13 mouse cellular contexts compared by ENCODE assay signal in the genomic region with DNA sequence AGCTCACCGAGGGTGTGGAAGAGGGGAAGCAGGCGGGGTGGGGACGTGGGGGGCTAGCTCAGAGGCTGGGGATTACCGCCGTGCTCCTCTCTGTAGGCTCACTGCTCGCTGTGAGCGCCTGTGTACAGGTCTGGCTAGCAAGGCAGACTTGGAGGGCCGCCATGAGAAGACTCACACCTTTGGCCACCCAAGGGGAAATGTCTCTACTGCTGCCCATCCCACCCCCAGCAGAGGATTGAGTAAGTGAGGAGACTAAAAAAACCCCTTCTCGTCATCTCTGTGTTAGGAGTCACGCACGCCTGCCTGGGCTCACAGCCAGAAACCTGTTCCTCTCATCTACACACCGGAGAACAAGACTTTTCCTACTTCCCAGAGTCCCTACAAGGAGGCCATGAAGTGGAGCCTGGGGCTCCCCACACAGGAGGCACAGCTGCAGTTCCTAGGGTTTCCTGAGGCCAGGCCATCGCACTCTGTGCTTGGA.
DNase-seq lines count a peak whose midpoint lies in the region; ATAC-seq lines count a peak whose summit lies in the region.
"Had no signal": no experiment of that assay in that cellular context is flagged by ENCODE, and none has a peak within 500 bp of the region (broad histone marks: within the 10 kb centered on the region; RNA-seq: fewer than 3 reads in every experiment).

No protein-coding gene starts in this region.

- no peak overlapping the region for H3K4me3 ChIP-seq in forebrain, embryonic 13.5 days
- H3K4me3 ChIP-seq in forebrain, embryonic 15.5 days, result no peak overlapping the region
- no peak overlapping the region for H3K4me3 ChIP-seq in limb, embryonic 12.5 days (replicated peaks)
- H3K4me3 ChIP-seq in limb, embryonic 10.5 days, result no peak overlapping the region
- H3K4me3 ChIP-seq: forebrain, embryonic 10.5 days; midbrain, embryonic 10.5 days had no signal

- no peak overlapping the region for H3K27ac ChIP-seq in forebrain, embryonic 13.5 days
- H3K27ac ChIP-seq in forebrain, embryonic 15.5 days (replicated peaks), result no peak overlapping the region
- no peak overlapping the region for H3K27ac ChIP-seq in limb, embryonic 12.5 days
- H3K27ac ChIP-seq in limb, embryonic 10.5 days, result no peak overlapping the region
- H3K27ac ChIP-seq: forebrain, embryonic 10.5 days; liver, embryonic 14.5 days; midbrain, embryonic 10.5 days had no signal

- intact Hi-C loops in heart, postnatal 10 days (cut with DNase I), result no loop called here

- no peak overlapping the region for H3K4me2 ChIP-seq in forebrain, embryonic 13.5 days
- H3K4me2 ChIP-seq in forebrain, embryonic 15.5 days (replicated peaks), result no peak overlapping the region
- no peak overlapping the region for H3K4me2 ChIP-seq in limb, embryonic 12.5 days

- no peaks in the 10 kb centered on the region for H3K36me3 ChIP-seq in forebrain, embryonic 13.5 days (ENCODE audit: poor library complexity, severe bottlenecking)
- H3K36me3 ChIP-seq in forebrain, embryonic 15.5 days, result no peaks in the 10 kb centered on the region
- H3K36me3 ChIP-seq in limb, embryonic 12.5 days, result no peaks in the 10 kb centered on the region
- H3K36me3 ChIP-seq in limb, embryonic 10.5 days, result no peaks in the 10 kb centered on the region
- H3K36me3 ChIP-seq: forebrain, embryonic 10.5 days; midbrain, embryonic 10.5 days had no signal

- 0 out of 2 replicates have a peak, but pooled peaks have one; percentile 28 for ATAC-seq in forebrain, embryonic 13.5 days
- no peak; the same call in 1 of the 2 replicates for ATAC-seq in forebrain, embryonic 15.5 days (replicated peaks)
- ATAC-seq in limb, embryonic 12.5 days (ENCODE audit: insufficient number of reproducible peaks, insufficient read depth, low FRiP score, low TSS enrichment, low read depth), result peak; percentile 53; the same call in 1 of the 2 replicates
- ATAC-seq: hindbrain, embryonic 16.5 days had no signal

- H3K9me3 ChIP-seq in forebrain, embryonic 13.5 days (replicated peaks), result no peaks in the 10 kb centered on the region
- H3K9me3 ChIP-seq in forebrain, embryonic 15.5 days, result no peaks in the 10 kb centered on the region
- no peaks in the 10 kb centered on the region for H3K9me3 ChIP-seq in limb, embryonic 12.5 days
- H3K9me3 ChIP-seq in limb, embryonic 10.5 days (replicated peaks), result no peaks in the 10 kb centered on the region
- H3K9me3 ChIP-seq: forebrain, embryonic 10.5 days; midbrain, embryonic 10.5 days had no signal

- DNase-seq in limb, embryonic 10.5 days (ENCODE audit: low spot score), result no peak
- DNase-seq in cerebellum, adult 8-10 months, result peak; percentile 51
- peak; percentile 20 to 31 for DNase-seq in heart, postnatal 10 days
- DNase-seq in urinary bladder, postnatal 25 days (ENCODE audit: low spot score), result no peak
- DNase-seq in gastrocnemius, postnatal 4 days (ENCODE audit: low spot score in 2 of 2), result no peak
- DNase-seq: B cell, adult 2 months had no signal

- H3K4me1 ChIP-seq in forebrain, embryonic 13.5 days, result 0 out of 2 replicates have a peak, but pooled peaks cover 4% of the 10 kb centered on the region
- no peaks in the 10 kb centered on the region for H3K4me1 ChIP-seq in forebrain, embryonic 15.5 days
- 0 out of 2 replicates have a peak, but pooled peaks cover 11% of the 10 kb centered on the region for H3K4me1 ChIP-seq in limb, embryonic 12.5 days (replicated peaks)
- no peaks in the 10 kb centered on the region for H3K4me1 ChIP-seq in limb, embryonic 10.5 days

- 82% methylated on average over 13 of the region's 13 CpGs for WGBS in forebrain, embryonic 13.5 days
- WGBS in forebrain, embryonic 15.5 days, result 67% methylated on average over 13 of the region's 13 CpGs
- WGBS in limb, embryonic 12.5 days, result 66% methylated on average over 13 of the region's 13 CpGs
- 82% methylated on average over 13 of the region's 13 CpGs for WGBS in limb, embryonic 10.5 days

- H3K27me3 ChIP-seq in forebrain, embryonic 13.5 days, result no peaks in the 10 kb centered on the region
- no peaks in the 10 kb centered on the region for H3K27me3 ChIP-seq in forebrain, embryonic 15.5 days
- no peaks in the 10 kb centered on the region for H3K27me3 ChIP-seq in limb, embryonic 12.5 days
- no peaks in the 10 kb centered on the region for H3K27me3 ChIP-seq in limb, embryonic 10.5 days (ENCODE audit: low read depth, poor library complexity, severe bottlenecking)

- no peak overlapping the region for H3K9ac ChIP-seq in forebrain, embryonic 13.5 days
- H3K9ac ChIP-seq in forebrain, embryonic 15.5 days (replicated peaks), result no peak overlapping the region
- no peak overlapping the region for H3K9ac ChIP-seq in limb, embryonic 12.5 days (replicated peaks)
- H3K9ac ChIP-seq: liver, embryonic 14.5 days had no signal

Comparison
In these comparisons a context has a peak if more than half of its experiments do, and no peak if none do; other contexts are left out.
1. DNase-seq: peak in cerebellum, adult 8-10 months (single experiment) and heart, postnatal 10 days (2 of 2); none in limb, embryonic 10.5 days (single experiment), urinary bladder, postnatal 25 days (single experiment) and gastrocnemius, postnatal 4 days (0 of 2).